Mouse (Mus musculus): ENCODE results near the gene L2hgdh. TPM values are rescaled to one million over a fixed set of nuclear protein-coding genes. Genes with fewer than 3 reads are reported as not detected.
A peak's percentile ranks its signal among the peaks of the same experiment; 100 is the strongest.

Gene L2hgdh
- polyA plus RNA-seq (2014; fragmentation: Nextera tagmentation; extraction: Ambion mirVana), result 9.0 and 12.7 TPM in 2 replicates

GRCm38 (mm10) chr12:69724711-69725460 lies at the start of gene L2hgdh, which contains the start of gene Atp5s:
Gene L2hgdh, minus strand, starts transcription at chr12:69724873.
Gene Atp5s, plus strand, starts transcription at chr12:69724950.
- H3K27me3 ChIP-seq (replicated peaks; ENCODE audit: control insufficient read depth, insufficient read depth, low read length), result no peaks in the 10 kb centered on the region
- DNase-seq (ENCODE audit: low spot score) (peak; percentile 96), ATAC-seq (peak; percentile 98)
- H3K9ac ChIP-seq (ENCODE audit: low read length), result peak within 1 kb of the TSS; percentile 68
- under 1% methylated on average over 56 of the region's 60 CpGs for WGBS
- H3K4me3 ChIP-seq (ENCODE audit: low read depth, low read length), result peak within 1 kb of the TSS; percentile 65
- H3K36me3 ChIP-seq (ENCODE audit: control insufficient read depth, insufficient read depth, low read length), result no peaks in the 10 kb centered on the region
- H3K4me2 ChIP-seq (ENCODE audit: low read length), result peak within 1 kb of the TSS; percentile 86
- peak within 1 kb of the TSS; percentile 63; the same call in 1 of the 2 replicates for H3K27ac ChIP-seq (ENCODE audit: low read depth, low read length)
- 0 out of 2 replicates have a peak, but pooled peaks cover 3% of the 10 kb centered on the region for H3K9me3 ChIP-seq (replicated peaks; ENCODE audit: control insufficient read depth, low read length)
- no peaks in the 10 kb centered on the region for H3K4me1 ChIP-seq (ENCODE audit: control insufficient read depth, insufficient read depth, low read length)

- Histone ChIP-seq H3K4me3 (ENCODE audit: low read depth, low read length) (no peak overlapping the region), H3K36me3 (ENCODE audit: control insufficient read depth, insufficient read depth, low read length) (no peaks in the 10 kb centered on the region), H3K9ac (ENCODE audit: low read length) (no peak overlapping the region), H3K4me2 (ENCODE audit: low read length) (no peak overlapping the region), H3K9me3 (replicated peaks; ENCODE audit: control insufficient read depth, low read length) (no peaks in the 10 kb centered on the region), H3K27me3 (replicated peaks; ENCODE audit: control insufficient read depth, insufficient read depth, low read length) (no peaks in the 10 kb centered on the region), H3K27ac (ENCODE audit: low read depth, low read length) (no peak overlapping the region), H3K4me1 (ENCODE audit: control insufficient read depth, insufficient read depth, low read length) (peaks cover 12% of the 10 kb centered on the region)
- DNase-seq (ENCODE audit: low spot score) (no peak), ATAC-seq (no peak)
- 86% methylated on average over 2 of the region's 2 CpGs for WGBS
These were observed 44.2 kb upstream of the L2hgdh start for GRCm38 (mm10) chr12:69768841-69769240.

DNA sequence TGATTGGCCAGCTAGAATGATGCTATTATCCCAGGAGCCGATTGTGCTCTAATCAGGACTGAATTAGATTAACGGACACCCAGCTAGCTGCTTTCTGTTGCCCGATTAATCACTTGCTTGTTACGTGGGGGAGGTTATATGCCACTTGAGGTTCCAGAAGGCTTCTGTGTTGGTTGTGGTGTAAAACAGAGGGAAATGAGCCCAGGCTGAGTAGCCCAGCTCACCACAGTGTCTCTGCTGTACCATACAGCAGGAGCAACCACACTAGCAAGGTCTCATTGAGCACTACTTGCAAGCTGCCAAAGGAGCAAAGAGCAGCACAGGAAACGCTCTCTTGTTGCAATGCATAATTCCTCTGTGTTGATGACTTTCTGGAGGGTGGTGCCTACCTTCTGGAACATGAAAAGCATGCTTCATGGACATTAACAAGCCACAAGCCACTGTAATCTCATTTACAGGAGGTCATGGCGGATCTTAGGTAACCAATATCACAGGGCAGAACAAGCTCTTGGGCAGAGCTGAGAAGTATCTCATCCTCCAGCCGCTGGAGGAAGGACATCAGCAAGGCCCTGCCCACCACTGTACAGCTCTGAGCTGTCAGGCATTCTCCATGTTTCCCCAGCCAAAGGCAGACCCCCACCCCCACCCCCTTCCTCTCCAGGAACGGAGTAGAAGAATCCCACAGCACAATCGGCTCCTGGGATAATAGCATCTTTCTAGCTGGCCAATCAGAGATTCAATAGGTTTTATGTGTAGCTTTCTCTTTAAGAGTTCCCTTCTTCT lies 43.0 kb upstream of the L2hgdh start:
- Histone ChIP-seq H3K36me3 (ENCODE audit: control insufficient read depth, insufficient read depth, low read length) (no peaks in the 10 kb centered on the region), H3K27ac (ENCODE audit: low read depth, low read length) (no peak overlapping the region; the same call in 1 of the 2 replicates), H3K4me2 (ENCODE audit: low read length) (no peak overlapping the region), H3K27me3 (replicated peaks; ENCODE audit: control insufficient read depth, insufficient read depth, low read length) (no peaks in the 10 kb centered on the region), H3K9me3 (replicated peaks; ENCODE audit: control insufficient read depth, low read length) (no peaks in the 10 kb centered on the region), H3K9ac (ENCODE audit: low read length) (peak overlapping the region; percentile 21; the same call in 1 of the 2 replicates), H3K4me1 (ENCODE audit: control insufficient read depth, insufficient read depth, low read length) (peaks cover 12% of the 10 kb centered on the region), H3K4me3 (ENCODE audit: low read depth, low read length) (no peak overlapping the region)
- ATAC-seq (peak; percentile 62), DNase-seq (ENCODE audit: low spot score) (peak; percentile 32)
- 15% methylated on average over 9 of the region's 9 CpGs for WGBS

DNA sequence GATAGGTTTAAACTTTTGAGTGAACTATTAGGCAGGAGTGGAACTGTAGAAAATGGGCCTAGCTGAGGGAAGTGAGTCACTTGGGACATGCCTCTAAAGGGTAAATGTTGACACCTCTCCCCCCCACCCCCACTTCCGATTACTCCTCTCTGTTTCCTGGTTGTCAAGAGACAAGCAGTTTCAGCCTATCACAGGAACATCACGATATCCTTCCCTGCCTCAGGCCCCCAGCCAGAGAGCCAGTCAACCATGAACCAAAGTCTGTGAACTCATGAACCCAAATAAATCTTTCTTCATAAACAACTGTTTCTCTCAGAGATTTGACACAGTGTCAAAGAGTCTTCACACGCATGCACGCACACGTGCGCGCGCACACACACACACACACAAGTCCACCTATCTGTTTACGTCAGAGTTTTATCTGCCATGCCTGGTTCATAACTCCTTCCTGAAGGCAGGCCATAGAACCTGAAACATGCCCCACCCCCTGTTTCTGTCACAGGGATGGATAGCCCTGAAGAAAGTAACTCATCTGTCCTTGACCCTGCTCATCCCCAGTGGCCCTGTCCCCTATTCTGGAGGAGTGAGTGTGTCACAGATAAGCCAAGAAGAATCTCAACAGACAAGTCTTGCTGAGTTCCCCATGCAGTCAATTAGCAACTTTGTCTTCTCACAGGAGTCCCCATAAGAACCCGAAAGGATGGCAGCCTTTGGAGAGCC lies 41.7 kb upstream of the L2hgdh start:
- no peak for DNase-seq (ENCODE audit: low spot score)
- WGBS, result 82% methylated on average over 10 of the region's 10 CpGs
- no peaks in the 10 kb centered on the region for H3K9me3 ChIP-seq (replicated peaks; ENCODE audit: control insufficient read depth, low read length)
- no peak overlapping the region for H3K4me3 ChIP-seq (ENCODE audit: low read depth, low read length)
- H3K4me1 ChIP-seq (ENCODE audit: control insufficient read depth, insufficient read depth, low read length), result peaks cover 12% of the 10 kb centered on the region
- no peak overlapping the region for H3K4me2 ChIP-seq (ENCODE audit: low read length)
- no peak for ATAC-seq
- no peaks in the 10 kb centered on the region for H3K36me3 ChIP-seq (ENCODE audit: control insufficient read depth, insufficient read depth, low read length)
- no peak overlapping the region for H3K27ac ChIP-seq (ENCODE audit: low read depth, low read length)
- no peak overlapping the region for H3K9ac ChIP-seq (ENCODE audit: low read length)
- no peaks in the 10 kb centered on the region for H3K27me3 ChIP-seq (replicated peaks; ENCODE audit: control insufficient read depth, insufficient read depth, low read length)

- ATAC-seq (0 out of 2 replicates have a peak, but pooled peaks have one; percentile 21), DNase-seq (ENCODE audit: low spot score) (peak; percentile 68)
- 46% methylated on average over 9 of the region's 9 CpGs for WGBS
- Histone ChIP-seq H3K4me1 (ENCODE audit: control insufficient read depth, insufficient read depth, low read length) (peaks cover 12% of the 10 kb centered on the region), H3K9ac (ENCODE audit: low read length) (no peak overlapping the region), H3K27ac (ENCODE audit: low read depth, low read length) (no peak overlapping the region), H3K4me3 (ENCODE audit: low read depth, low read length) (no peak overlapping the region), H3K9me3 (replicated peaks; ENCODE audit: control insufficient read depth, low read length) (no peaks in the 10 kb centered on the region), H3K36me3 (ENCODE audit: control insufficient read depth, insufficient read depth, low read length) (no peaks in the 10 kb centered on the region), H3K4me2 (ENCODE audit: low read length) (no peak overlapping the region), H3K27me3 (replicated peaks; ENCODE audit: control insufficient read depth, insufficient read depth, low read length) (no peaks in the 10 kb centered on the region)
These were observed 40.9 kb upstream of the L2hgdh start for GRCm38 (mm10) chr12:69765543-69765942.

DNA sequence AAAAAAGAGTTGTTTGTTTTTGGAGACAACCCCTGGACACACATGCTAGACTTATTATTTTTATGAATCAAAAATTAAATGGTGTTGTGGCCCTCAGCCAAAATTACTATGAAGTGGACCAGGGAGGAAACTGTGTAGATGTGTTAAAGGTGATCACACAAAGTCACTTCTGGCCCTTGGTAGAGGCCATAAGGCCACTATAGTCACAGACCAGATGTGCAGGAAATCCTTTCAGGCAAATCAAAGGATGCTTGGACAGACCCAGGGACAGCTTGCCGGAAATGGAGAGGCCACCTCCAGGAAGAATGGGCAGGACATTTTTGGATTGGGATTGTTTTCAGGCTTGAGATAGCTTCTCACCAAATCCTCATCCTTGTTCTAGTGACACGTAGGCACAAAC lies 36.9 kb upstream of the L2hgdh start:
- H3K4me2 ChIP-seq (ENCODE audit: low read length), result no peak overlapping the region
- ATAC-seq, result no peak
- 80% methylated on average over 2 of the region's 2 CpGs for WGBS
- H3K9ac ChIP-seq (ENCODE audit: low read length), result no peak overlapping the region
- H3K4me1 ChIP-seq (ENCODE audit: control insufficient read depth, insufficient read depth, low read length), result peaks cover 15% of the 10 kb centered on the region
- no peaks in the 10 kb centered on the region for H3K36me3 ChIP-seq (ENCODE audit: control insufficient read depth, insufficient read depth, low read length)
- H3K4me3 ChIP-seq (ENCODE audit: low read depth, low read length), result no peak overlapping the region
- DNase-seq (ENCODE audit: low spot score), result no peak
- no peak overlapping the region for H3K27ac ChIP-seq (ENCODE audit: low read depth, low read length)
- no peaks in the 10 kb centered on the region for H3K27me3 ChIP-seq (replicated peaks; ENCODE audit: control insufficient read depth, insufficient read depth, low read length)
- H3K9me3 ChIP-seq (replicated peaks; ENCODE audit: control insufficient read depth, low read length), result no peaks in the 10 kb centered on the region

DNA sequence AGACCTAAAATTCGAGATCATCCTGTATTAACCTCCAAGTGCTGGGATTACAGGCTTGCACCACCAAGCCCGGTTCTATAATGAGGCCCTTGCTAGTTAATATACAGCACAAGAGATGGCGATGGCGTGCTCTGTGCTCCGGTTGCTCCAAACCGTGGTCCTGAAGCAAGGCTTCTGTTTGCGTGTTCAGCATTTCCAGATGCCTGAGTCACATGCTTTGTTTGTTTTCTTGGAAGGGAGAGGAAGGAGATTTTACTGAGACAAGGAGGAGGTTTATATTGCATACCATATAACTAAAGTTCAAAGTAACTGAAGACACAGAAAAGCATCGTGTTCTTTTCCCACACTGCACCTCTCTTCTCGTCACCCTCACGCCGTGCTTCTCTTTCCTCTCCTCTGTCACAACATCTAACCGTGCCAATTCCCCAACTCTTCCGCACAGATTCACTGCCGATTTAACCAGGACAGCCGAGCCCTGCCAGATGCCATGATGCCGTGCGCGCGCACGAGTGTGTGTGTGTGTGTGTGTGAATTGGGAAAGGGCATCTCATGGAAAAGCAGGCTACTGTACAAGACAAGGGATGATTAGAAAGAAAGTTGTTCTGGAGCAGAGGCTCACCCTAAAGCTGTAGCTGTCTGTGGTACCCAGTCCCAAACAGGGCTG lies 36.2 kb upstream of the L2hgdh start:
- DNase-seq (ENCODE audit: low spot score), result peak; percentile 41
- Histone ChIP-seq H3K4me2 (ENCODE audit: low read length) (no peak overlapping the region), H3K9ac (ENCODE audit: low read length) (no peak overlapping the region), H3K27me3 (replicated peaks; ENCODE audit: control insufficient read depth, insufficient read depth, low read length) (no peaks in the 10 kb centered on the region), H3K27ac (ENCODE audit: low read depth, low read length) (no peak overlapping the region), H3K4me3 (ENCODE audit: low read depth, low read length) (no peak overlapping the region), H3K4me1 (ENCODE audit: control insufficient read depth, insufficient read depth, low read length) (peaks cover 13% of the 10 kb centered on the region), H3K36me3 (ENCODE audit: control insufficient read depth, insufficient read depth, low read length) (no peaks in the 10 kb centered on the region), H3K9me3 (replicated peaks; ENCODE audit: control insufficient read depth, low read length) (no peaks in the 10 kb centered on the region)
- no peak for ATAC-seq
- WGBS, result 80% methylated on average over 20 of the region's 20 CpGs

GRCm38 (mm10) chr12:69760014-69760413 lies 35.3 kb upstream of the L2hgdh start:
- ATAC-seq (no peak), DNase-seq (ENCODE audit: low spot score) (no peak)
- Histone ChIP-seq H3K9me3 (replicated peaks; ENCODE audit: control insufficient read depth, low read length) (no peaks in the 10 kb centered on the region), H3K9ac (ENCODE audit: low read length) (no peak overlapping the region), H3K27me3 (replicated peaks; ENCODE audit: control insufficient read depth, insufficient read depth, low read length) (no peaks in the 10 kb centered on the region), H3K4me2 (ENCODE audit: low read length) (no peak overlapping the region), H3K4me1 (ENCODE audit: control insufficient read depth, insufficient read depth, low read length) (0 out of 2 replicates have a peak, but pooled peaks cover 9% of the 10 kb centered on the region), H3K27ac (ENCODE audit: low read depth, low read length) (no peak overlapping the region), H3K36me3 (ENCODE audit: control insufficient read depth, insufficient read depth, low read length) (no peaks in the 10 kb centered on the region), H3K4me3 (ENCODE audit: low read depth, low read length) (no peak overlapping the region)
- 76% methylated on average over 6 of the region's 6 CpGs for WGBS
